Mouse (Mus musculus) lung, embryonic 16.5 days (tissue): ENCODE data around the gene Galnt9. TPM values are rescaled to one million over a fixed set of nuclear protein-coding genes. Genes with fewer than 3 reads are reported as not detected.

Experiments used
- ATAC-seq: fragments of 200-750 bp; cut with Nextera tagmentation; 2 replicates; pipeline ENCODE4 v1.8.0; 2017; ENCODE audit warnings: low read depth, mild to moderate bottlenecking, moderate library complexity
- H3K27ac ChIP-seq: fragments of 300-500 bp; sonication (generic); 2 replicates; pipeline ENCODE4 v1.5.1; 2014; ENCODE audit warnings: mild to moderate bottlenecking, control low read depth, low read length
- H3K27me3 ChIP-seq: fragments of 300-500 bp; sonication (generic); 2 replicates; pipeline ENCODE4 v1.6.1; 2014; ENCODE audit warnings: low read depth, low read length, mixed read lengths; ENCODE audit not compliant: control insufficient read depth, insufficient read depth
- H3K36me3 ChIP-seq: fragments of 300-500 bp; sonication (generic); 2 replicates; pipeline ENCODE4 v1.6.1; 2014; ENCODE audit warnings: low read length; ENCODE audit not compliant: control insufficient read depth, insufficient read depth
- H3K4me1 ChIP-seq: fragments of 300-500 bp; sonication (generic); replicated peaks from 2 replicates; pipeline ENCODE4 v1.6.1; 2014; ENCODE audit warnings: low read length, mixed read lengths; ENCODE audit not compliant: control insufficient read depth, insufficient read depth
- H3K4me2 ChIP-seq: fragments of 300-500 bp; sonication (generic); 2 replicates; pipeline ENCODE4 v1.6.1; 2014; ENCODE audit warnings: low read depth, low read length, control low read depth
- H3K4me3 ChIP-seq: fragments of 300-500 bp; sonication (generic); 2 replicates; pipeline ENCODE4 v1.5.1; 2014; ENCODE audit warnings: mild to moderate bottlenecking, low read length, control low read depth
- H3K9ac ChIP-seq: fragments of 300-500 bp; sonication (generic); 2 replicates; pipeline ENCODE4 v1.6.1; 2014; ENCODE audit warnings: low read length, control low read depth
- H3K9me3 ChIP-seq: fragments of 300-500 bp; sonication (generic); 2 replicates; pipeline ENCODE4 v1.6.1; 2016; ENCODE audit warnings: low read length; ENCODE audit not compliant: control insufficient read depth
- WGBS: fragments of 180-500 bp; shearing (Covaris S2); extraction: QIAGEN DNeasy Blood & Tissue Kit; methylation state at CpG from one replicate; pipeline ENCODE4 v1.1.7; 2014; 5-methylcytosine and 5-hydroxymethylcytosine counted together
- polyA plus RNA-seq: library from polyadenylated mRNA; unstranded; fragments of >200 nt; fragmentation: Nextera tagmentation; extraction: Ambion mirVana; gene quantifications from 2 replicates; pipeline ENCODE4 v1.2.1, GENCODE M21; 2015

Galnt9 gene
- polyA plus RNA-seq, 1 experiment from 2014 or later: 0.26 TPM

GRCm38 (mm10) chr5:110628156-110628555, 84.0 kb downstream of the Galnt9 start:
- no peak overlapping the region for H3K4me3 ChIP-seq
- no peaks in the 10 kb centered on the region for H3K27me3 ChIP-seq
- no peaks in the 10 kb centered on the region for H3K4me1 ChIP-seq
- WGBS: 19% methylated on average over 18 of the region's 19 CpGs
- H3K4me2 ChIP-seq: no peak overlapping the region
- H3K9ac ChIP-seq: no peak overlapping the region
- no peak overlapping the region for H3K27ac ChIP-seq
- no peaks in the 10 kb centered on the region for H3K9me3 ChIP-seq
- H3K36me3 ChIP-seq: no peaks in the 10 kb centered on the region
- no peak for ATAC-seq

GRCm38 (mm10) chr5:110629525-110630120, 85.5 kb downstream of the Galnt9 start:
- H3K4me1 ChIP-seq: no peaks in the 10 kb centered on the region
- H3K9ac ChIP-seq: no peak overlapping the region
- WGBS: 72% methylated on average over 2 of the region's 2 CpGs
- no peak overlapping the region for H3K4me2 ChIP-seq
- no peaks in the 10 kb centered on the region for H3K36me3 ChIP-seq
- no peaks in the 10 kb centered on the region for H3K27me3 ChIP-seq
- no peaks in the 10 kb centered on the region for H3K9me3 ChIP-seq
- ATAC-seq: no peak
- no peak overlapping the region for H3K27ac ChIP-seq
- no peak overlapping the region for H3K4me3 ChIP-seq

- Histone ChIP-seq H3K4me2 (no peak overlapping the region), H3K9ac (no peak overlapping the region), H3K27ac (no peak overlapping the region), H3K4me1 (no peaks in the 10 kb centered on the region), H3K27me3 (no peaks in the 10 kb centered on the region), H3K4me3 (no peak overlapping the region), H3K9me3 (no peaks in the 10 kb centered on the region), H3K36me3 (no peaks in the 10 kb centered on the region)
- 39% methylated on average over 6 of the region's 6 CpGs for WGBS
- ATAC-seq: peak; percentile 26; the same call in 1 of the 2 replicates
Observed at GRCm38 (mm10) chr5:110635951-110636707, 92.0 kb downstream of the Galnt9 start.

- WGBS: 68% methylated on average over 7 of the region's 7 CpGs
- Histone ChIP-seq H3K36me3 (no peaks in the 10 kb centered on the region), H3K4me3 (no peak overlapping the region), H3K4me2 (no peak overlapping the region), H3K27me3 (no peaks in the 10 kb centered on the region), H3K27ac (no peak overlapping the region), H3K9me3 (no peaks in the 10 kb centered on the region), H3K9ac (no peak overlapping the region), H3K4me1 (no peaks in the 10 kb centered on the region)
- no peak for ATAC-seq
Observed at GRCm38 (mm10) chr5:110638306-110639074, 94.3 kb downstream of the Galnt9 start.

- ATAC-seq: peak; percentile 41
- H3K4me1 ChIP-seq: no peaks in the 10 kb centered on the region
Observed at GRCm38 (mm10) chr5:110639459-110639858, 95.3 kb downstream of the Galnt9 start.

GRCm38 (mm10) chr5:110646377-110646776, 102.2 kb downstream of the Galnt9 start:
- Histone ChIP-seq H3K4me2 (no peak overlapping the region), H3K4me3 (no peak overlapping the region), H3K4me1 (no peaks in the 10 kb centered on the region), H3K27me3 (no peaks in the 10 kb centered on the region), H3K9me3 (no peaks in the 10 kb centered on the region), H3K9ac (no peak overlapping the region), H3K27ac (no peak overlapping the region), H3K36me3 (peaks cover 37% of the 10 kb centered on the region)
- ATAC-seq: no peak

More at GRCm38 (mm10) chr5:110639459-110639858, 95.3 kb downstream of the Galnt9 start:
- Histone ChIP-seq H3K4me3 (peak overlapping the region; percentile 17; the same call in 1 of the 2 replicates), H3K27ac (no peak overlapping the region), H3K9ac (peak overlapping the region; percentile 63), H3K4me2 (peak overlapping the region; percentile 50), H3K36me3 (no peaks in the 10 kb centered on the region), H3K27me3 (no peaks in the 10 kb centered on the region), H3K9me3 (no peaks in the 10 kb centered on the region)
- 23% methylated on average over 12 of the region's 12 CpGs for WGBS

GRCm38 (mm10) chr5:110652719-110653648, 108.8 kb downstream of the Galnt9 start, which contains the start of the genes Noc4l and Ddx51:
Noc4l (minus strand) TSS chr5:110653417.
Ddx51 (plus strand) TSS chr5:110653451.
- peak within 1 kb of the TSS; percentile 87 for H3K4me2 ChIP-seq
- peak; percentile 90 for ATAC-seq
- no peaks in the 10 kb centered on the region for H3K27me3 ChIP-seq
- no peaks in the 10 kb centered on the region for H3K9me3 ChIP-seq
- peaks cover 53% of the 10 kb centered on the region for H3K36me3 ChIP-seq
- under 1% methylated on average over 90 of the region's 91 CpGs for WGBS
- H3K27ac ChIP-seq: peak within 1 kb of the TSS; percentile 40; the same call in 1 of the 2 replicates
- H3K4me3 ChIP-seq: peak within 1 kb of the TSS; percentile 100
- H3K4me1 ChIP-seq: peaks cover 12% of the 10 kb centered on the region
- peak within 1 kb of the TSS; percentile 93 for H3K9ac ChIP-seq

GRCm38 (mm10) chr5:110653686-110654085, 109.5 kb downstream of the Galnt9 start:
- H3K27ac ChIP-seq: peak overlapping the region; percentile 40; the same call in 1 of the 2 replicates
- WGBS: 1% methylated on average over 34 of the region's 37 CpGs
- ATAC-seq: peak; percentile 49; the same call in 1 of the 2 replicates

More at GRCm38 (mm10) chr5:110653686-110654085, 109.5 kb downstream of the Galnt9 start:
- Histone ChIP-seq H3K27me3 (no peaks in the 10 kb centered on the region), H3K4me1 (peaks cover 12% of the 10 kb centered on the region), H3K4me2 (peak overlapping the region; percentile 86), H3K36me3 (peaks cover 54% of the 10 kb centered on the region), H3K9ac (peak overlapping the region; percentile 93), H3K4me3 (peak overlapping the region; percentile 100), H3K9me3 (no peaks in the 10 kb centered on the region)
